Mouse (Mus musculus) right cerebral cortex, postnatal 14 days (tissue): ENCODE data around the gene Fbxl20.

Experiments
- DNase-seq: peaks from one replicate; pipeline ENCODE4 v3.0.0; 2022

Gene Fbxl20

DNA sequence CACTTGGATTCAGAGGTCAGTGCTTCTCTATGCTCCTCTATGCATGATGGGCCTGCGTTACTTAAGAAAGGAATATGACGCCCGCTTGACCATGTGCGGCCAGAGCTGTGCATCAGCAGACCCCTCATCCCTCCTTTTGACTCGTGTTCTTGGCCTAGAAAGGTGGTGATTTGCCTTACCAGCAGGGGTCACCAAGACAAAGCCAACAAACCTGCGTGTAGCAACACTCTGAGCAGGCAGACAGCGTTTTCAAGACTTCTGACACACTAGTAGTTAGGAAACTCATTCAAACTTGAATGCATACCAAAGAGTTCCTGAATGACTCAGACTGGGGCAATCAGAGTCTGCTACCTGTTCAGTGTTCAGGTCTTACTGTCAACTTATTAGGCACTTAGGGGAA, 63.6 kb downstream of the Fbxl20 start:
- no peak for DNase-seq

- peak; percentile 46 for DNase-seq
Measured at GRCm38 (mm10) chr11:98086141-98086540, 64.1 kb downstream of the Fbxl20 start.

DNA sequence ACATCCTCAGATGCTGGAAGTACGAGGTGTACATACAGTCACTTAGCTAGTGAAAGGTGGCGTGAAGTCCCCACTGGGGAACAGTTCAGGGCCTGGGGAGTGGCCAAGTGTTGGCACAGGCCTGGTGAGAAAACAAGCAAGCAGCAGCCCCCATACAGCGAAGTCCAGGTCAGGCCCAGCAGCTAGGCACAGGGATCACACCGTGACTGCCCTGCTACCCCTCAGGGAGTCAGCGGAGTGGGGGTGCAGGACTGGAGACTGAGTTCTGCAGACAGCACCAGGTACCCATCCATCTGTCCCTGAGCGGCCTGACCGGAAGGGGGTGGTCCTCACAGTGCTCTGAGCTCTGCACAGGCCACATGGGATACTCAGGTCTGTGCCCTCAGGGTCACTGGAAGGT, 67.5 kb downstream of the Fbxl20 start:
- no peak for DNase-seq

GRCm38 (mm10) chr11:98080450-98080849, 69.8 kb downstream of the Fbxl20 start:
- no peak for DNase-seq

DNA sequence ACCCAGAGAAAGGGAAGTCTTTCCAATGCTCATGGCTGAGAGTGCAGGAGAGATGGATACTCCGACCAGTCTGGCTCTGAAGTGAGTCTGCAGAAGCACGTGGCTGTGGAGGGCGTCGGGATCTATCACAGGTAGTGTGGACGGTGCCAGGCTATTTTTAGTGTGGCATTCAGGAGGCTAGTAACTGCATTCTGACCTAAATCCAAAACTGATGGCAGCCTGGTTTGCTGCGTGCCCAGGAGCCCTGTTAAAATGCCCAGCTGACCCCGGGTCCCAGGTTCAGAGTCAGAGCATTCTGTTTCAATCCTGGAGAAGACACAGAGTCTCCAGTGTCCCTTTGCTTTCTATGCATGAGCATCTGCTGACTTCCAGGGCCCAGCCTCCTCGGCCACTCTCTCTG, 73.1 kb downstream of the Fbxl20 start:
- no peak for DNase-seq

DNA sequence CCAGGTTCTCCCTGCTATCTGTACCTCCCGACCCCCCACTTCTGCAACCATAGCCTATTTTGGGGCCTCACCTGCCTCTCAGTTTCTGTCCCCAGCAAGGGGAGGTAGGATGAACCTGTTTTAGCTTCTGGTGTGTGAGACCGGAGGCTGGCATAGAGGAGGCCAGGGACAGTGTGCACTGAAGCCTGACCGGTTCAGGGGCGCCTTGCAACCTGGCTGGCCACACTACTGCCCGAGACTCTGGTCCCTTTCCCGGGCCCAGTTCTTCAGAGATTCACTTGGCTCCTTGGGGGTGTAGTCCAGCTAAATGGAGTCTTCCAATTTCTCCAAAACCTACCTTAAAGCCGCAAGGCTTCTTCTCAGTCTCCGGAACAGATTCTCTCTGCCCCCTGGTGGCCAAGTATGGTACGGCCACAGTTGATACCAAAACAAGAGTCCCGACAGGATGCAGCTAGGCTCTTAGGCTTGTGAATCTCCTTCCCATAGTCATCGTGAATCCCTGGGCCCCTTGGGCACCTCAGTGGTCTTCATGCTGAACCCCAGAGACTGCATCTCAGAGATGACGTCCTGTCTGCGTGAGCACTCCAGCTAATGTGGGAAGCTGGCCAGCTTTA, 74.9 kb downstream of the Fbxl20 start:
- peak; percentile 92 for DNase-seq

DNA sequence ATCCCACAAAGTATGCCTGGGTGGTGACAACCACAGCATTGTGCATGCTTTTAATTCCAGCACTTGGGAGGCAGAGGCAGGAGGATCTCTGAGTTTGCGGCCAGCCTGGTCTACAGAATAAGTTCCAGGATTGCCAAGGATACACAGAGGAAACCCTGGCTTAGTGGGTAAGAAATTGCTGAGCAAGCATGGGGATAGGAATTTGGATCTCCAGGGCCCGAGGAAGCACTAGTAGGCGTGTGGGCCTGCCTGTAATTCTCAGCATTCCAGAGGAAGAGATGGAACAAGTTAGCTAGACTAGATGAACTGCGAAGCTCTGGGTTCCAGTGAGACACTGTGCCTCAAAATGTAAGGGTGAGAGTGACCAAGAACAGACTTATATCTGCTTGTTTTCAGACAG, 76.8 kb downstream of the Fbxl20 start:
- no peak for DNase-seq

DNA sequence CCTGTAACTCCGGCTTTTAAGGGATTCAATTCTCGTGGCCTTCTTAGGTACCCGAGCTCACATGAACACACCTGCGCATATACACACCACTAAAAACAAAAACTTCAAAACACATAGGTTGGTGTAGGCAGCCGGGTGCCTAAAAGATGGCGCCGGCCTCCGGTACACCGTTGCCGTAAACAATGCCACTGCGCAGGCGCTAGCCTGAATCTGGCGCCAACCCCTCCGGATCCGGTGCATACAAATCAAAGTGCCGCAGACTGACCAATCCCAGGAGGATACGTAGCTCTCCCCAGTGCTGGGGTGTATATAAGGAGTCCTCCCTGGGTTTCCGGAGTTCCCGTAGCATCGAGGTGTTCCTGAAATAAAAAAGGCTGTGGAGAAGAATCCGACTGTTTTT, 82.9 kb downstream of the Fbxl20 start:
- DNase-seq: no peak

DNA sequence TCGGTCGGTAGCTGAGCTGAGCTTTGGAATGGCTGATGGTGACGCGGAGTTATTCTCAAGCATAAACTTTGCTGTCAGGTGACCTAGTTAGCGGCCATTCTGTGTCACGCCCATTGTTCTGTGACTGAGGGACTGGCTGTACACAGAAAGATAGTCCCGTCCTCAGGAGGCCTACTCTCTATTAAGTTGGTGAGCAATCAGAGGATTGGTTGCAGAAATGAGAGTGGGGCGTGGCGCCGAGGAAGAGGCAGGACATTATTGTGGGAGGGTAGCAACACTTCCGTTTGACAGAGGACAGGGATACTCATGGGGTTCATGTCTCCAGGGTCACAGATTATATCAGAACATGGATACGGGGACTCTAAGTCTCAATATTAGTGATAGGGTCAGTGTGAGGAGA, 84.0 kb downstream of the Fbxl20 start:
- no peak for DNase-seq

- DNase-seq: peak; percentile 53
Measured at GRCm38 (mm10) chr11:98061904-98062562, 88.2 kb downstream of the Fbxl20 start.

GRCm38 (mm10) chr11:98061441-98061840, 88.8 kb downstream of the Fbxl20 start:
- DNase-seq: no peak

DNA sequence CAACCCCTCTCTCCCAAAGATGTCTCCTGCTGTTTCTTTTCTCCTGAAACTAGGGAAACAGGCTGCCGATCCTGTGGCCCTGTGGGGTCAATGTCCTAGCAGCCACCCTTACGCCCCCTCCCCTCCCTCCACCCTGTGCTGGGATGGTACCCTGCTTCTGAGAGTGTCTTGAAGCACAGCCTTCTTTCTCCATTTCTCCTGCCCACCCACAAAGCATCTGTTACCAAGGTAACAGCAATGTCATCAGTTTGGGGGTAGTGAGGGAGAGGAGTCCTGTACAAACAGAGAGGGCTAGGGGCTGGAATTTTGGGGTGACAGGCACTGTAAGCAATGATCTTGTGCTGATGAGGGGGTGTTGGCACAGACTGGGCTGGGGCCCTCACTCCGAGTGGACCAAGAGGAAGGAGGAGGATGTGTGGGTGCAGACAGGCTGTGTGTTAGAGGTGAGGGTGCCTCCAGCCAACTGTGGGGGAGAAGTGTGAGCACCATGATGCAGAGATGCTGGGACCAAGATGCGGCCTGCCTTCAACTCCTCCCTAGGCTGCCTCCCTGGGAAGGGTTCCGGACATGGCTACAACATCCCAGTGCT, 90.0 kb downstream of the Fbxl20 start:
- DNase-seq: no peak

DNA sequence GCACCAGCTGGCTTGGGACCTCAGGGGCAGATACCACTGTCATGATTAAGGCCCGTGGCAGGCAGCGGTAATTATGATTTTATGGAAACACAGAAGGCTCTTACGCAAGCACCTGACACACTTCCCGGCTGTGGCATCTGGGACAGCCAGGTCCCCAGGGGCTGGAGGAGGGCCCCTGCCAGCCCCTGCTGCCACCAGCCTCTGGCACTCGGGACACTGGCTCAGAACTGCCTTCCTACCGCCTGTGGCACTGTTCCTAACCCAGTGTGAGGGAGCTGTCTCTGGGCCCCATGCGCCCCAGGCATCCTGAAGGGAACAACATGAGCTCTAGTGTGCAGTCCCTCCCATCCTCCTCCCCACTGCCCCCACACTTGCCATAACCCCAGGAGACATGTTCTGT, 90.5 kb downstream of the Fbxl20 start:
- no peak for DNase-seq

GRCm38 (mm10) chr11:98057998-98058397, 92.2 kb downstream of the Fbxl20 start:
- DNase-seq: no peak

GRCm38 (mm10) chr11:98057466-98057865, 92.7 kb downstream of the Fbxl20 start:
- no peak for DNase-seq

- peak; percentile 60 for DNase-seq
Measured at GRCm38 (mm10) chr11:98052989-98053834, 97.0 kb downstream of the Fbxl20 start, which contains the start of gene Stac2. Gene Stac2, minus strand, starts transcription at chr11:98053462.

GRCm38 (mm10) chr11:98052129-98052988, 97.8 kb downstream of the Fbxl20 start:
- DNase-seq: no peak

GRCm38 (mm10) chr11:98051611-98052128, 98.5 kb downstream of the Fbxl20 start:
- DNase-seq: no peak

DNA sequence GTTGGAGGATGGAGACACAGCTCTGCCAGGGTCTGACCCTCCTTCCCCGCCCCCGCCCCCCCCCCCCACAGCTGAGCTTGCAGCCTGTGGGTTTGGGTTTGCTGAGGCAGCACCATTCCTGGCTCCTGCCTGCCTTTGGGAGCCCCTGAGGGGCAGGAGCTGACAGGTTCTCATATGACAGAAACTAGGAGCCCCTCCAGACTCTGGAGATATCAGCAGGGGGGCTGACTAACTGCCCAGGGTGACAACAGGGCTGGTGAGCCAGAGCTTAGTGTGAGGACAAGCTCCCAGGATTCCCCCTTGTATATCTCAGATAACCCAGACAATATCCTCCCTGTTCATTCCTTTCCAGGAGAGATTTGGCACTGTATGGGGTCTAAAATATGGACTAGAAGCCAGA, 99.3 kb downstream of the Fbxl20 start:
- DNase-seq: no peak

DNA sequence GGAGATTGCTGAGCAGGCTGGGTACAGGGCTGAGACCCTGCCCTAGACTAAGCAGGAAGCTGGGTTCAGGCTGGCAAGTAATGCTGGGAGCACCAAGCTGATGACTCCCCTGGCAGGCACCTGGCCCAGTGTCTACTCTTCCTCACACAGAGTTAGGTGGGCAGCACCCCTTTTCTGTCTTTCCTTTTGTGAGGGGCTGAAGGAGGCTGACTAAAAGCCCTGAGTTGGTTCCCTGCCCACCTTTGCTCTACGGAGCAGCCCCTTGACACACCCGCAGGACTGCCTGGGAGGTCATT, 99.7 kb downstream of the Fbxl20 start:
- no peak for DNase-seq

- DNase-seq: no peak
Measured at GRCm38 (mm10) chr11:98049672-98050519, 100.3 kb downstream of the Fbxl20 start.

- DNase-seq: peak; percentile 50
Measured at GRCm38 (mm10) chr11:98047745-98048144, 102.5 kb downstream of the Fbxl20 start.
